19 mouse cellular contexts compared by ENCODE assay signal in the genomic region with DNA sequence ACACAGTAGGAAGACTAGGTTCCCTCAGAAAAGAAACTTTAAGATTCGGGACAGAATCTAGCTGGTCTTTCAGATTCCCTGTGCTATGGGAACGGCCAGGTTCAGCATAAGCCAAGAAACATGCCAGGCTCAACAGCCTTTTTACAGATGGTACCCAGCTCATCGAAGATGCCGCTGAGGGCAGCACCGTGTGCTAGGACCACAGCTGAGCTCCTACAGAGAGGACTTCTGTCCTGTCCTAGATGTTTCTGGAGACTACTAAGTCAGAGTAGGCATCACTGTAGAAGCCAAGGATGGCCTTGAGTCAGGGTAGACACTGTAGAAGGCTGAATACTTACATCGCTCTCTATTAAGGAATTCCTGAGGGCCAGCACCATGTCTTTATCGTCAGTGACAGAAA.
DNase-seq lines count a peak whose midpoint lies in the region; ATAC-seq lines count a peak whose summit lies in the region.
"Had no signal": no experiment of that assay in that cellular context is flagged by ENCODE, and none has a peak within 500 bp of the region (broad histone marks: within the 10 kb centered on the region; RNA-seq: fewer than 3 reads in every experiment).

No protein-coding gene starts in this region.

- no peaks in the 10 kb centered on the region for H3K36me3 ChIP-seq in limb, embryonic 10.5 days
- H3K36me3 ChIP-seq: embryonic facial prominence, embryonic 13.5 days; heart, embryonic 12.5 days; intestine, embryonic 15.5 days; limb, embryonic 15.5 days; neural tube, embryonic 15.5 days; stomach, embryonic 15.5 days had no signal

- no peak overlapping the region for H3K27ac ChIP-seq in limb, embryonic 10.5 days
- H3K27ac ChIP-seq: embryonic facial prominence, embryonic 13.5 days; hindbrain, embryonic 14.5 days; intestine, embryonic 15.5 days; limb, embryonic 15.5 days; neural tube, embryonic 15.5 days; stomach, embryonic 15.5 days had no signal

- ATAC-seq in frontal cortex, adult (ENCODE audit: low TSS enrichment): peak; percentile 50
- no peak for ATAC-seq in granulocyte monocyte progenitor cell, adult 5-6 weeks (replicated peaks; ENCODE audit: poor library complexity, severe bottlenecking)
- ATAC-seq: intestine, embryonic 15.5 days; midbrain, embryonic 16.5 days had no signal

- no peaks in the 10 kb centered on the region for H3K4me1 ChIP-seq in limb, embryonic 10.5 days
- H3K4me1 ChIP-seq: intestine, embryonic 15.5 days; limb, embryonic 15.5 days; neural tube, embryonic 15.5 days; stomach, embryonic 15.5 days had no signal

- H3K4me3 ChIP-seq in limb, embryonic 10.5 days: no peak overlapping the region
- H3K4me3 ChIP-seq: embryonic facial prominence, embryonic 13.5 days; heart, embryonic 12.5 days; intestine, embryonic 15.5 days; limb, embryonic 15.5 days; neural tube, embryonic 15.5 days; stomach, embryonic 15.5 days had no signal

- H3K9me3 ChIP-seq in limb, embryonic 10.5 days (replicated peaks): no peaks in the 10 kb centered on the region
- H3K9me3 ChIP-seq: embryonic facial prominence, embryonic 13.5 days; heart, embryonic 12.5 days; intestine, embryonic 15.5 days; limb, embryonic 15.5 days; neural tube, embryonic 15.5 days; stomach, embryonic 15.5 days had no signal

- no peaks in the 10 kb centered on the region for H3K27me3 ChIP-seq in limb, embryonic 10.5 days (ENCODE audit: low read depth, poor library complexity, severe bottlenecking)
- H3K27me3 ChIP-seq: CH12.LX; embryonic facial prominence, embryonic 13.5 days; heart, embryonic 12.5 days; intestine, embryonic 15.5 days; limb, embryonic 15.5 days; neural tube, embryonic 15.5 days; stomach, embryonic 15.5 days had no signal

- DNase-seq in frontal cortex, adult 2 months (ENCODE audit: extremely low spot score in 1 of 2, low spot score in 1 of 2): no peak
- DNase-seq in brain, adult 2 months (ENCODE audit: low read depth, low spot score): peak; percentile 92
- peak; percentile 88 for DNase-seq in cerebellum, adult 11-12 months
- DNase-seq in cerebellum, postnatal 14 days: peak; percentile 58 to 76
- no peak for DNase-seq in limb, embryonic 10.5 days (ENCODE audit: low spot score)
- DNase-seq: adrenal gland, postnatal 25 days; kidney, postnatal 36 days; lung, postnatal 14 days had no signal

- 92% methylated on average over 7 of the region's 7 CpGs for WGBS in limb, embryonic 10.5 days

Comparison
In these comparisons a context has a peak if more than half of its experiments do, and no peak if none do; other contexts are left out.
1. DNase-seq: peak in brain, adult 2 months (single experiment), cerebellum, adult 11-12 months (single experiment) and cerebellum, postnatal 14 days (2 of 2); none in frontal cortex, adult 2 months (0 of 2) and limb, embryonic 10.5 days (single experiment).